Mouse (Mus musculus): ENCODE data around the gene Dlg2.

- TF ChIP-seq CTCF (IDR thresholded peaks at IDR 0.05; ENCODE audit: low read depth, low read length) (no peak), POLR2A (IDR thresholded peaks at IDR 0.05; ENCODE audit: borderline replicate concordance, low read depth, low read length) (no peak)
Measured at GRCm38 (mm10) chr7:91159144-91159543, 682.7 kb downstream of the Dlg2 start.

All from bone marrow macrophage, adult 2 months (primary cell).